Mouse (Mus musculus): ENCODE measurements at regions not wholly inside any gene's neighbourhood (a gene's known extent, or its start where the extent isn't known, plus 50 kb on each side); places are given as distances from the start of the nearest gene placed in this dataset.

- DNase-seq (ENCODE audit: low spot score): peak; percentile 42
Measured at GRCm38 (mm10) chr1:95762244-95762643, 94.9 kb upstream of the St8sia4 start.

DNA sequence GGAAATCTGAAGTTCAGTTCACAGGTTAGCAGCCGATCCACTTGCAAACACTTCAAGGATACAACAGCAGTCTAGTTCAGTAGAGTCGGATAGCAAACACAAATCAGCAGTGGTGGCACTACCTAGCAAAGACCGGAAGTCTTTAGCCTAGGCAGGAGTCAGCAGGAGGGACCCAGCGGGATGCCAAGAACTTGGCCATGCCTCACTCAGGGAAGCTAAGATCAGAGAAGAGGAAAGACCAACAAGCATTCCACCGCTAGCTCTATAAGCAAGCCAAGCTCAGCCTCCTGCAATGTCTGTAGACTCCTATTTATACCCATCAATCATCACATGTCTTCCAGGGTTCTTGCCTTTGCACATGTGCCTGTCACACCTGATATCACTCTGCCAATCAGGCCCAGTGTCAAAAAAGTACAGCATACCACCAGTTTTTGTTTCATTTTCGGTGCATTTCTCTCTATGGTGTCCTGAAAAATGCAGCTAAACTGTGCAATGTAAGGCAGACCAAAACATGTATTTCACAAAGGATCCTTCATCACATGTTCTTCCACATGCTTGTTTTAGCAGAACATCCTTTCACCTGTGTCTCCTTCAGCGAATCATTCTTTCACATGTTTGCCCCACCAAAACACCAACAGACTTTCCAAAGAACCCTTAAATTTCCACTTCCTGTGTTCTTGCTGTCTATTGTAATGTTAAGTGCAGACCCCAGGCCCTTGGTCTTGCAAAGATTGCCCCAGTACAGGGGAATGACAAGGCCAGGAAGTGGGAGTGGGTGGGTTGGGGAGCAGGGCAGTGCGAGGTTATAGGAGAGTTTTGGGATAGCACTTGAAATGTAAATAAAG is 86.9 kb upstream of the St8sia4 start:
- no peak for DNase-seq (ENCODE audit: low spot score)

- no peak for DNase-seq (ENCODE audit: low spot score)
Measured at GRCm38 (mm10) chr1:95753517-95753916, 86.1 kb upstream of the St8sia4 start.

GRCm38 (mm10) chr1:95748940-95749339 is 81.6 kb upstream of the St8sia4 start:
- no peak for DNase-seq (ENCODE audit: low spot score)

DNA sequence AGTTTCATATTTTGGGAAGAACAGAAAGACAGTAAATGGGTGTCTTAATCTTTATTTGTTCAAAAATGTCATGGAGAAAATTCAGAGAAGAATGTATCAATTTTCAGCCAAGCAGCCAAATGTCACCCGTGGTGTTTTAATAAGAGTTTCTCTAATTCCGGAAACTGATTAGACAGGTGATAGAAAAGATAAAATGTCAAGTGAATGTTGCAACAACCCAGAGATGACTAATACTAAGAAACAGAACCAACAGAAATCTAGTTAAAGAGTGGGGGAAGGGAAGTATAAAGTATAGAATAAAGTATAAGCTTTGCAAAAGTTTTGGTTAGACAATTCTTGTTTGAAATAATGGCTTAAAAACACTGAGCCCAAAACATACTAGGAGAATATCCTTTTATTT is 79.9 kb upstream of the St8sia4 start:
- no peak for DNase-seq (ENCODE audit: low spot score)

DNA sequence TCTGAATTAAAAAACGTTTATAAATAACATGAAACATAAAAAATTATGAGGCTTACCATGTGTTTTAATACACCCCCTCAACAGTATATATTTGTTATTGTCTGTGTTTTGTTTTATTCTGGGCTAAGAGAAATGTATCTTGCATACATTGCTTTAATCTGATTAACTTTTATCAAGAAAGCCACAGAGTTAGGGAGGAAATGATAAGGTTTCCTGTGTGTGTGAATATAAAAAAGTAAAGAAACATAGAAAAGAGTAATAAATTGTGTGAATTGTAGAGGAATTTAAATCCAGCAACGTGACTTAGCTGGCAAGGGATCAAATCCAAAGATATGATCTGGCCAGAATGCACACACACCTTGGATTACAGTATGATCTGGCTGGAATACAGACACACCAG is 77.1 kb upstream of the St8sia4 start:
- no peak for DNase-seq (ENCODE audit: low spot score)

GRCm38 (mm10) chr1:95743334-95743733 is 76.0 kb upstream of the St8sia4 start:
- DNase-seq (ENCODE audit: low spot score): no peak

DNA sequence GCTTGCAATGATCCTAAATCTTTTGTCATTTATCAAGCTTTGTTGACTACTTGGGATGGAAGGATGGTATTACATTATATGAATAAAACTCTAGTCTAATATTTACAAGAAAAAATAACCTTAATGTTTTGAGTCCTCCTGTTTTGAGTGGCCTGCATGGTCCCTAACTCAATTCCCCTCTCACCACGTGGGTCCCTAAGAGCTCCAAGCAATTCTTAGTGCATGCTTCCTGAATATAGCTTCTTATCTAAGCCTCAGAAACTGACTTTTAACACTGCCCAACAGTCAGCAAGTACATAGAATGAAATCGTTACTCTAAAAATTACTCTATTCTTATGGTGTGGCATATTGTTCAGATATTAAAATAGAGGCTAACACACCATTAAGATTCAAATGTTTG is 52.1 kb upstream of the St8sia4 start:
- DNase-seq (ENCODE audit: low spot score): no peak

DNA sequence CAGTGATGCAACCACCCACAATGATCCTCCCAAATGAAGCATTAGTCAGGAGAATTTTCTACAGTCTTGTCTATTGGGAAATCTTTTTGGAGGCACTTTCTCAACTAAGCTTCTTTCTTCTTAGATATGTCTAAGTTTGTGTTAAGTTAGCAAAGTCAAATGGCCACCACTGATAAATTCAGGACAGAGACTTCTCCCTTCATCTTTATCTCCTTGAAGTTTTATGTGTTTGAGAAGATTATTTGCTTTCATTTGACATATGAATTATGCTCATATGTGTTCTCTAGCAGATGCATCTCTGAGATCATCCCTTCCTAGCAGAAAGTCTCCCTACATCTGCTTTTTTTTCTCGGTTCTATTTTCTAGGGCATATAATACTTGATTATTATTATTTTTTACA is 51.4 kb upstream of the St8sia4 start:
- no peak for DNase-seq (ENCODE audit: low spot score)
